Mouse (Mus musculus) megakaryocyte progenitor cell, adult 5-6 weeks (primary cell): Measurements from ENCODE around the gene Rilpl1. TPM values are rescaled to one million over a fixed set of nuclear protein-coding genes. Genes with fewer than 3 reads are reported as not detected.
"Not testable (repeated sequence)": the region's sequence is repeated elsewhere in the genome, so short reads cannot be mapped to it uniquely, and the experiment has no call there.

Experiments
- ATAC-seq: replicated peaks from 2 replicates; pipeline ENCODE4 v1.8.0; 2016; ENCODE audit warnings: mild to moderate bottlenecking, moderate TSS enrichment, inconsistent platforms; ENCODE audit not compliant: poor library complexity
- total RNA-seq, 2 experiments: library from RNA; stranded (forward) in 1 of 2; stranded (reverse) in 1 of 2; fragments of 157-497, 149-512 nt in 1 of 2; fragments of 200-1000 nt in 1 of 2; gene quantifications; 2 replicates each; pipeline versions ENCODE4 v1.2.3 to v1.2.4; 2015 to 2017

Gene Rilpl1
- total RNA-seq, 2 experiments from 2014 or later: 0.21 to 0.54 TPM

DNA sequence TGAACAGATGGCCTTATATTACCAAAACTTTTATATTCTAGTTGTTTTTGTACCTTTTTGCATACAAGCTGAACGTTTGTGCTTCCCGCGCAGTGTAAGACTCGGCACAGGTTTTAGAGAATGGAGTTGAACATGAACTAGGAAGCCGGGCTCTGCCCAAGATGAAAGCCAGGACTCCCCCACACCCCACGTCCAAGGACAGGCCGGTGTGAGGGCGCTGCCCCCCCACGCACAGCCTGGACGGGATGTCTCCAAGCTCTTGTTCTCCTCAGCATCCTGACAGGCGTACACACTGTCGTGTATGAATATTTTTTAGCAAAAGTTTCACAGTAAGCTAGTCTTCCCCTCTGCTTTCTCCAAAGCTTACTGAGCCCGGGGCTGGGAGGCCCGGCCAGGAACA lies 70.3 kb downstream of the Rilpl1 start:
- not testable (repeated sequence) for ATAC-seq

DNA sequence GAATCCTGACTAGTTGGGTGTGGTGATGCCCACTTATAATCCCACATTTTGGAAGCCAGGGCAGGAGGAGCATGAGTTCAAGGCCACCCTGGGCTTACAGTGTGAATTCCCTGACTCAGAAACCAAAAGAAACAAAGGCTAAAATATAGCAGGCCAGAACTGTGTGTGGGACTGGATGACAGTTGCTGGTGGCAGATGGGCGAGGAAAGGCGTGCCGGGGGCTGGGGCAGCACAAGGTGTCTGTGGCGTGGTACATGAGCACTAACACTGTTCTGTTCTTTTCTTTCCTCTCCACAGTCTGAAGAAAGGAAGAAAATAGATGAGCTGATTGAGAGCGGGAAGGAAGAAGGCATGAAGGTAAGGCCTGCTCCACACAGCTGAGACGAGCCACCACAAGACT lies 74.4 kb downstream of the Rilpl1 start:
- no peak for ATAC-seq

DNA sequence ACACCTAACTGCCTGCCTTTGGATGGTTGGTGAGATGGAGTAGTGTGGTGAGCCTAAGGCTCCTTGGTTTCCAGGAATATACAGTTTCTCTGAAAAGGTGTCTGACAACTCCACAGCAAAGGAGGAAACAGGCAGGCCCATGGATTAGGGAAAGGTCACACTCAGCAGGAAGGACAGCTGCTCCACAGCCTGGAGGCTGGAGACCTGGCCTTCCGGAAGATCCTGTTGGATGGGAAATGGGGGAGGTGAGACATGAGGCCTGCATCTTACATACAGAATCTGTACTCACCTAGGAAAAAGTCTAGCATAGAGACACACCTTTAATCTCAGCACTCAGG lies 77.1 kb downstream of the Rilpl1 start:
- ATAC-seq: no peak

DNA sequence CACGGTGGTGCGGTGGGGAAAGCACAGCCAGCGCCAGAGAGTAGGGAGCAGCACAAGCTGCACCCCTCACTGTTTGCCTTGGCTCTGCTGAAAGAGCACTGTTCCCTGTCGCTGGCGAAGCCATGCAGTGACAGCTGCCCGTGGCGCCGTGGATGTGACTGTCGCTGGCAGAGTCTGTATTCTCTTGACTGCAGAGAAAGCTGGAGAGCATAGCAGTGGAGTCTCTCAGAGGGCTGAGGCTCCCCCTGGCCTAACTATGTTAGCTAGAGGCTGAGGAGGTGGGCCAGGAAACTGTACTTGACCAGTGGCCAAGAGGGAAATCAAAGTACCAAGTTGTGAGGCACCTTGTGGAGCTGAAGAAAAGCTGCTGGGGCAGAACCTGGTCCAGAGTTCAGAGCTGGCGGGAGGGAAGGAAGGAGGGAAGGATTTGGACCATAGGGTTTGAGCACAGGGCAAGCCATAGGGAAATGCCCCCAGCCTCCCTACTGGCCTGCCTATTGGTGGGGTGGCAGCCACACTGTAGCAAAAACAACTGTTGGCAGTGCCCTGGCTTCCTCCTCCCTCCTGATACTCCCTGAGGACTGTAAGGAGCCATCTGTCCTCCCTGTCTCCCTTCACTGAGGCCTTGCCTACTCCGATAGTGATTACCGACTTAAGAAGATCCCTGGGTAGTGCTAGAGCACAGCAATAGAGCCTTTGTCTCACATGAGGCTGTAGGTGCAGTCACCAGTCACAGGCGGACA lies 77.7 kb downstream of the Rilpl1 start:
- ATAC-seq: no peak

DNA sequence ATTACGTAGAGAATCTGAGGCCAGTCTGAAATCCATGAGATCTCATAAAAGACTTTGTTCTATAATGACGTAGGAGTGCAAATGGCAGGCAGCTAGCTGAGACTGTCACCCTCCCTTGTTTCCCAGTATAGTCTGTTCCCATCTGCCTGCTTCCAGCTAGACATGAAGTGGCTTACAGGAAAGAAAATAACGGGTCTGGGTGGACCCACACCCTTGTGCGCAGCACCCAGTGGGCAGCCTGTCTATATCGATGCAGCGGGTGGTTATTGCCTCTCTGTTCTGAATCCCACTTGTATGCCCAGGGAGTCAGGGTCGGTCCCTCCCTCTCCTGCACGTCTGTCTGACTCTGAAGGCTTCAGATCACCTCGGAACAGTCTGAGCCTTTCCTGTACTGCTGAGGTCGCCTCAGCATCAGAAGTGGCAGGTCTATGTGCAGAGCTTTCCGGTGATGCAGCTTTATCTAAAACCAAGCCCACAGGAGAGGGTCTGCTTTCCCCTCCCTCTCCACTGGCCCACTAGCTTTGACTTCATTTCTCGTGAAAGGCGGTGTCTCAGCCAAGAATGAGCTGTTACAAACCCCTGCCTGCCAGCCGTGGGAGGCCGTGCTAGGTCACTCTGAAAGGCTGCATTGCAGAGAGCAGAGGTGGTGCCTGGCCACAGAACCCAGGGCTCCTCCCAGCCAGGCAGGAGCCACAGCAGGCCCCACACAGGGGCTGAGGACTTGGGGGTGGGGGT lies 78.5 kb downstream of the Rilpl1 start:
- ATAC-seq: no peak

DNA sequence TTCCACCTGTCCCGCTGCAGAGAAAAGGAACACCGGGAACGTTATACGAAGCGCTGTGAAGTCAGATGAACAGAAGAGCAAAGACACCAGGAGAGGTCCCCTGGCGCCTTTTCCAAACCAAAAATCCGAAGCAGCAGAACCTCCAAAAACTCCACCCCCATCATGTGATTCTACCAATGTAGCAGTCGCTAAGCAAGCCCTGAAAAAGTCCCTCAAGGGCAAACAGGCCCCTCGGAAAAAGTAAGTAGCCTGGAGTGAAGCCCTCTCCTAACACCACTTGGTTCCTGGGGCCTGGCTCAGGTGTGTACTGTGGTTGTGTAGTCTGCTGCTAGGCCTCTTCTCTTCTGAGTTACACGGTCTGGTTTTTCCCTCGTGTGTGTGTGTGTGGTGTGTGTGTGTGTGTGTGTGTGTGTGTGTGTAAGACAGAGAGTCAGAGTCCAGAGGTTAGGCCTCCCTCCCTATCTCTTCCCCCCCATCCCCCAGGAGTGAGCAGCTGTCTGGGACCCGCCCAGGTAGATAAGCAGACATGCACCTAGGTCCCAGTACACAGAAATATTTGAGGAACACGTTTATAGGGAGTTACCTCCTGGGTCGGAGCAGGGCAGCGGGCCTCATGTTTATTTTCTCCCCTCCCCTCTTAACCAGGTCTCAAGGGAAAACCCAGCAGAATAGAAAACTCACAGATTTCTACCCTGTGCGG lies 80.4 kb downstream of the Rilpl1 start:
- no peak for ATAC-seq

DNA sequence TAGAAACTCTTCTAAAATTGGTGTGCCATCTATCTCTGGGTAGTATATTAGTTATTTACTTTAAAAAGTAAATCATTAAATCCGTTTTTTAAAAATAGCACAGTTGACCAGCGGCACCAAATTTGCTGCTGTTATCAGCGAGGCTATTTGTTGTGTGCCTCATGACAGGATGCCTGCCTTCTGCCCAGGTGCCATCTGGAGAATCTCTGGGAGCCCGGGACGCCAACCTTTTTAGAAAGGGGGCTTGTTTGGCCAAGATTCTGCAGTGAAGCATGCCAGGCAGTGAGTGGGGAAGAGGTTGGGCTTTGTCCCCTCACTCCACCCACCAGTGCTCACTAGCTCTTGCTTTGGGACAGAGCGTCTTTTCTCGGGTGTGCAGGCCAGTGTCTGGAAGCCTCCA lies 81.1 kb downstream of the Rilpl1 start:
- no peak for ATAC-seq

DNA sequence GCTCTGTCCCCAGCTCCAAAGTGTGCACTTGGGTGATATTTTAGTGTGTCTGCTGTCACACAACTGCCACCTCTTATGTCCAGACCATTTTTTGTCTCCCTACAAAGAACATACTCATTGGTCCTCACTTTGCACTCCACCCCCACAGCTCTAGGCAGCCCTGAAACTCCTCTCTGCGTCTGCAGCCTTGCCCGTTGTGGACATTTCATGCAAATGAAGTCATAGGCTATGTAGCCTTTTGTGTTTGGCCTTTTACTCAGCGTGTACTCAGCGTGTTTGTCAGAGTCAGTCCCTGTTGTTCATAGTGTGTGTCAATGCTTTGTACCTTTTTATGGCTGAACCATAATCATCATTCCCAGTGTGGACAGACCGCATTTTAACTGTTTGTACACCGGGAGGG lies 81.7 kb downstream of the Rilpl1 start:
- ATAC-seq: no peak

DNA sequence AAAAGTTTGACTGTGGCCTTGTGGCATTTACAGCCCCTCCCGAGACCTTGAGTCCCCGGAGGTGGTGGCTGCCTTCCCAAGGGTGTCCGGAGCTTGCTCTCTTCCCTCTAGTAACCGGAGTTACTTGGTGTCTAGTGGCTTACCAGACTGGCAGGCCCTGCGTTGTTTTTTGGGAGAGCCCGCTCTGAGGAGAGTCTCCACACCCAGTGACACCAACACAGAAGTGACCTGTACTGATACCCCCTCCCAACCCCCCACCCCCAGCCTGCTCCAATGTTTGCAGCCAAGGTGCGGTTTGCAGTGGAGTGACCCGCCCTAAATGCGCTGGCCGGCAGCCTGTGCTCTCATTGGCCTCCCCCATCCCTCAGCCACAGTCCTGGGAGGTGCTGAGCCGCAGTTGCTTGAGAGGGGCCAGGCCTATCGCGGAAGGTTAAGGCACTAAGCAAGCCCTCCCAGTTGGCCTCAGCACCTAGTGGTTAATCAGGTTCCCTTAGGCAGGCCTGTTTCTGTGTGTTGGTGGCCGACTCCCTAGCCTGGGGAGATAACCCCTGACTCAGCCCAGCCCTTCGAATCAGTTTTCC lies 84.8 kb downstream of the Rilpl1 start:
- ATAC-seq: peak; percentile 76

DNA sequence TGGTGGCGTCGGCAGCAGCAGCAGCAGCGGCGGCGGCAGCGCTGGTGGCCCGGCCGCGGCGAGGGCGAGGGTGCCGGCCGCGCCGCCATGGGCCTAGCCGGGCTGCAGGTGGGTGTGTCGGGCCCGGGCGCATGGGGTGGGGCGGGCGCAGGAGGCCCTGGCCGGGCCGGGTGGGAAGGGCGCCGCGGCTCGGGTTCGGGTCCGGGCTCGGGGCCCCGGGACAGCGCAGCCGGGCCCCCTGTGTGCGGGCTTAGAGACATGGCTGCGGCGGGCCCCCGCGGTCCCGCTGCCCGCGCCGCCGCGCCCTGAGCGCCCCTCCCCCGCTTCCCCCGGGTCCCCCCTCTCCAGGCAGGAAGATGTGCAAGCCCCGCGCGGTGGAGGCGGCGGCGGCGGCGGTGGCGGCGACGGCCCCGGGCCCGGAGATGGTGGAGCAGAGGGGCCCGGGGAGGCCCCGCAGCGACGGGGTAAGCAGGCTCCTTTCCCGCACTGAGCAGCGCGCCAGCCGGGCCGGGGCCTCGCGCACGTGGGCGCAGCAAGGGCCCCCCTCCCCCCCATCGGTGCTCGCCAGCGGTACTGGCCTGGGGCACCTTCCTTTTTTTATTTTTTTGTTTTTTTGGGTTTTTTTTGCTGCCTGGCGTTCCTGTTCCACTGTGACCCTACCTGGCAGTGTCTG lies 85.4 kb downstream of the Rilpl1 start:
- no peak; the same call in 1 of the 2 replicates for ATAC-seq

DNA sequence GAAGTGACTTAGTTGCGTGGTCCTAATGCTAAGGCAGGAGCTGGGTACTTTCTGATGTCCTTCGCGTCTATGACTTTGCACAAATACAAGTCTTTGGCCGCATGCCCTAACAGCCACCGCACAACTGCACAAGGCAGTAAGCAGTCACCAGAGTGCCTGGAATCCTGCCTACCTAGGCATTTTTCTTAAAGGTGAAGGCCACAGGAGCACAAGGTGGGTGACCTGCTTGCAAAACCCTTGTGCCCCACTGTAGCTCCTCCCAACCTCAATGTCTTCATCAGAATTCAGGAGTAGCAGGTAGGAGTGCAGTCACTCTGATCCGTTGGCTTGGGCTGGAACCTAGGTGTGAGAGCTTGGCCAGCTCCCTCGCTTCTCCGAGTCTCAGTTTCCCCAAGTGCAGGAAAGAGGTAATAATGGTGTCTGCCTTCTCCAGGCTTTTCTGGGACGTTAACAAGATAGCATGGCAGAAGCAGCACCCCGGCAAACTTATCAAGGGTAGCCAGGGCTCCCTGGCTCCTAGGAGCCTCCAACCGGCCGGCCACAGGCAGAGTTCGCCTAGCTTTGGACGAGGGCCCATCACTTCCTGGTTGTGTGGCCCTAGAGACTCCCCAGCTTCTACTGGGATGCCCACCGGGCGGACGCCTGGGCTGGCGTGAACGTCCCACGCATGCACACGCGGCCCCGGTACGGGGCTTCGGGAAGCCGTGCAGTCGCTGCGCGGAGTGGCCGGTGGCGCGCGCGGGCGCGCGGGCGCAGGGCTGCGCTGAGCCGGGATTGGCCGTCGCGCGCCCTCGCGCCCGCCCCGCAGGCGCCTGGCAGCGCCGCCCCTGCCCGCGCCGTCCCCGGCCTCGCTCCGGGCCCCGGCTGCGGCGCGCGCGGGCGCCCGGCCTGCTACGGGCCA lies 86.3 kb downstream of the Rilpl1 start:
- peak; percentile 36 for ATAC-seq

DNA sequence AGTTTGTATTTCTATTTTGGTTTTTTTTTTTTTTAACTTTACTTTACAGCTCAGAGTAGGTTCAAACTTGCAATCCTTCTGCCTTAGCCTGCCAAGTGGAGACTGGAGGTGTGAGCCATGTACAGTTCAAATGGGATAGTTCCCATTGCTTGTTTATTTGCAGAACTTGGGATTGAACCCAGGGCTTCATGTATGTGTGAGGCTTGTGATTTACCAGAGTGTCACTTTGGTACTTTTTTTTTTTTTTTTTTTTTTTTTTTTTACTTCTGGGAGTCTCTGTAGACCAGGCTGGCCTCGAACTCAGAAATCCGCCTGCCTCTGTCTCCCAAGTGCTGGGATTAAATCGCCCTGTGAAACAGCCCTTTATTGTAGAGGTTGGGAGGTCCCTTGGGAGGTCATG lies 87.0 kb downstream of the Rilpl1 start:
- no peak for ATAC-seq

Other genes starting within 250 kb of the Rilpl1 start
- 16.6 and 18.3 TPM in 2 replicates for gene Mphosph9, start 203.4 kb downstream of the Rilpl1 start, total RNA-seq (2015)
- 18.9 and 25.2 TPM in 2 replicates for gene Mphosph9, start 203.4 kb downstream of the Rilpl1 start, total RNA-seq (2017)
- 12.8 and 15.7 TPM in 2 replicates for gene 2810006K23Rik, start 203.3 kb downstream of the Rilpl1 start, total RNA-seq (2015)
- 18.9 and 22.1 TPM in 2 replicates for gene 2810006K23Rik, start 203.3 kb downstream of the Rilpl1 start, total RNA-seq (2017)
- gene Cdk2ap1, start 168.3 kb downstream of the Rilpl1 start, total RNA-seq (2015): 256 and 268 TPM in 2 replicates
- 174 and 218 TPM in 2 replicates for gene Cdk2ap1, start 168.3 kb downstream of the Rilpl1 start, total RNA-seq (2017)
- 94.8 and 95.7 TPM in 2 replicates for gene Sbno1, start 105.4 kb downstream of the Rilpl1 start, total RNA-seq (2015)
- 162 and 219 TPM in 2 replicates for gene Sbno1, start 105.4 kb downstream of the Rilpl1 start, total RNA-seq (2017)
- gene Kmt5a, start 91.5 kb downstream of the Rilpl1 start, total RNA-seq (2015): 285 and 312 TPM in 2 replicates
- gene Kmt5a, start 91.5 kb downstream of the Rilpl1 start, total RNA-seq (2017): 134 and 164 TPM in 2 replicates
- gene Rilpl2, start 53.0 kb downstream of the Rilpl1 start, total RNA-seq (2015): 49.0 and 63.6 TPM in 2 replicates
- 45.2 and 50.1 TPM in 2 replicates for gene Rilpl2, start 53.0 kb downstream of the Rilpl1 start, total RNA-seq (2017)
- gene Snrnp35, start 48.3 kb downstream of the Rilpl1 start, total RNA-seq (2015): 2.8 and 6.4 TPM in 2 replicates
- 5.4 and 9.0 TPM in 2 replicates for gene Snrnp35, start 48.3 kb downstream of the Rilpl1 start, total RNA-seq (2017)
- 851 and 960 TPM in 2 replicates for gene Tmed2, start 9.3 kb upstream of the Rilpl1 start, total RNA-seq (2015)
- 795 and 1,001 TPM in 2 replicates for gene Tmed2, start 9.3 kb upstream of the Rilpl1 start, total RNA-seq (2017)
- 13.7 and 15.3 TPM in 2 replicates for gene Ddx55, start 21.5 kb upstream of the Rilpl1 start, total RNA-seq (2015)
- 15.2 and 15.7 TPM in 2 replicates for gene Ddx55, start 21.5 kb upstream of the Rilpl1 start, total RNA-seq (2017)
- gene Eif2b1, start 47.7 kb upstream of the Rilpl1 start, total RNA-seq (2015): 45.9 and 53.7 TPM in 2 replicates
- 26.1 and 40.1 TPM in 2 replicates for gene Eif2b1, start 47.7 kb upstream of the Rilpl1 start, total RNA-seq (2017)
- 13.8 and 16.2 TPM in 2 replicates for gene Gtf2h3, start 47.7 kb upstream of the Rilpl1 start, total RNA-seq (2015)
- 29.7 and 37.5 TPM in 2 replicates for gene Gtf2h3, start 47.7 kb upstream of the Rilpl1 start, total RNA-seq (2017)
- gene Atp6v0a2, start 97.2 kb upstream of the Rilpl1 start, total RNA-seq (2015): 13.8 and 14.0 TPM in 2 replicates
- 13.5 and 15.4 TPM in 2 replicates for gene Atp6v0a2, start 97.2 kb upstream of the Rilpl1 start, total RNA-seq (2017)
- not detected in 2 replicates for gene Dnah10, start 193.7 kb upstream of the Rilpl1 start, total RNA-seq (2015)
- gene Dnah10, start 193.7 kb upstream of the Rilpl1 start, total RNA-seq (2017): not detected in 2 replicates